ENCODE assay signal across 17 mouse cellular contexts in genomic region chr3:68477478-68477877, GRCm38 (mm10).
DNase-seq lines count a peak whose midpoint lies in the region; ATAC-seq and TF ChIP-seq lines count a peak whose summit lies in the region.
"Had no signal": no experiment of that assay in that cellular context is flagged by ENCODE, and none has a peak within 500 bp of the region (broad histone marks: within the 10 kb centered on the region; RNA-seq: fewer than 3 reads in every experiment).

No protein-coding gene starts in this region.

- no peak overlapping the region for H3K9ac ChIP-seq in hindbrain, embryonic 11.5 days (ENCODE audit: low read depth, low read length)
- H3K9ac ChIP-seq in hindbrain, postnatal 0 days (replicated peaks; ENCODE audit: low read length): no peak overlapping the region
- H3K9ac ChIP-seq: embryonic facial prominence, embryonic 15.5 days; midbrain, embryonic 12.5 days had no signal

- no peak for TF ChIP-seq CTCF in hindbrain, postnatal 0 days (IDR thresholded peaks at IDR 0.05; ENCODE audit: low read depth)

- no peak overlapping the region for H3K4me3 ChIP-seq in hindbrain, embryonic 11.5 days (ENCODE audit: low read depth, low read length)
- H3K4me3 ChIP-seq in hindbrain, postnatal 0 days (ENCODE audit: low read length): no peak overlapping the region
- no peak overlapping the region for H3K4me3 ChIP-seq in embryonic facial prominence, embryonic 10.5 days
- H3K4me3 ChIP-seq: embryonic facial prominence, embryonic 15.5 days; left cerebral cortex, adult 2 months; midbrain, embryonic 12.5 days had no signal

- H3K27ac ChIP-seq in hindbrain, embryonic 11.5 days (ENCODE audit: low read depth, low read length): no peak overlapping the region
- no peak overlapping the region for H3K27ac ChIP-seq in hindbrain, postnatal 0 days
- H3K27ac ChIP-seq in embryonic facial prominence, embryonic 10.5 days (replicated peaks): no peak overlapping the region
- H3K27ac ChIP-seq: embryonic facial prominence, embryonic 15.5 days; left cerebral cortex, adult 2 months; midbrain, embryonic 12.5 days had no signal

- no peaks in the 10 kb centered on the region for H3K4me1 ChIP-seq in hindbrain, embryonic 11.5 days (replicated peaks; ENCODE audit: control insufficient read depth, insufficient read depth, low read length)
- peaks cover 2% of the 10 kb centered on the region; the same call in 1 of the 2 replicates for H3K4me1 ChIP-seq in hindbrain, postnatal 0 days (ENCODE audit: insufficient read depth, low read length)
- peaks cover 9% of the 10 kb centered on the region for H3K4me1 ChIP-seq in embryonic facial prominence, embryonic 10.5 days
- H3K4me1 ChIP-seq: embryonic facial prominence, embryonic 15.5 days had no signal

- H3K27me3 ChIP-seq in hindbrain, embryonic 11.5 days (ENCODE audit: control insufficient read depth, insufficient read depth, low read length): no peaks in the 10 kb centered on the region
- no peaks in the 10 kb centered on the region for H3K27me3 ChIP-seq in hindbrain, postnatal 0 days (ENCODE audit: insufficient read depth, low read length)
- no peaks in the 10 kb centered on the region for H3K27me3 ChIP-seq in embryonic facial prominence, embryonic 10.5 days (replicated peaks; ENCODE audit: low read depth, poor library complexity, severe bottlenecking)
- H3K27me3 ChIP-seq: embryonic facial prominence, embryonic 15.5 days; midbrain, embryonic 12.5 days had no signal

- no peak for ATAC-seq in hindbrain, embryonic 11.5 days (ENCODE audit: low FRiP score)
- ATAC-seq in hindbrain, postnatal 0 days: no peak
- ATAC-seq: forebrain, embryonic 16.5 days; hindbrain, embryonic 16.5 days had no signal

- no peaks in the 10 kb centered on the region for H3K36me3 ChIP-seq in hindbrain, embryonic 11.5 days (ENCODE audit: control insufficient read depth, insufficient read depth, low read length)
- no peaks in the 10 kb centered on the region for H3K36me3 ChIP-seq in hindbrain, postnatal 0 days (ENCODE audit: insufficient read depth, low read length)
- H3K36me3 ChIP-seq in embryonic facial prominence, embryonic 10.5 days (replicated peaks): no peaks in the 10 kb centered on the region
- H3K36me3 ChIP-seq: embryonic facial prominence, embryonic 15.5 days; midbrain, embryonic 12.5 days had no signal

- no peak overlapping the region for H3K4me2 ChIP-seq in hindbrain, embryonic 11.5 days (replicated peaks; ENCODE audit: low read depth, low read length)
- H3K4me2 ChIP-seq in hindbrain, postnatal 0 days (ENCODE audit: low read depth, low read length): no peak overlapping the region
- H3K4me2 ChIP-seq: embryonic facial prominence, embryonic 15.5 days; midbrain, embryonic 12.5 days had no signal

- DNase-seq in hindbrain, embryonic 11.5 days (ENCODE audit: low spot score): peak; percentile 26
- no peak for DNase-seq in hindbrain, postnatal 0 days (ENCODE audit: low spot score)
- peak; percentile 82 for DNase-seq in ES-CJ7 (ENCODE audit: low read depth, low spot score)
- DNase-seq in embryo, embryonic 10.5 days (ENCODE audit: low spot score): peak; percentile 50
- DNase-seq in kidney, postnatal 25 days: peak; percentile 44 to 77
- no peak for DNase-seq in urinary bladder, postnatal 4 days (ENCODE audit: low spot score in 2 of 2)
- DNase-seq in adrenal gland, adult 2 months: no peak
- no peak for DNase-seq in embryonic facial prominence, embryonic 10.5 days (ENCODE audit: low spot score)
- DNase-seq: adrenal gland, postnatal 14 days; cerebellum, postnatal 14 days; gastrocnemius, postnatal 36 days; right cerebral cortex, postnatal 25 days had no signal

- 40% methylated on average over 2 of the region's 2 CpGs for WGBS in hindbrain, embryonic 11.5 days
- 47% methylated on average over 2 of the region's 2 CpGs for WGBS in hindbrain, postnatal 0 days
- 49% methylated on average over 2 of the region's 2 CpGs for WGBS in embryonic facial prominence, embryonic 10.5 days

- no peaks in the 10 kb centered on the region for H3K9me3 ChIP-seq in hindbrain, embryonic 11.5 days (ENCODE audit: control insufficient read depth, low read length)
- no peaks in the 10 kb centered on the region for H3K9me3 ChIP-seq in hindbrain, postnatal 0 days (ENCODE audit: low read length)
- H3K9me3 ChIP-seq in embryonic facial prominence, embryonic 10.5 days: no peaks in the 10 kb centered on the region
- H3K9me3 ChIP-seq: embryonic facial prominence, embryonic 15.5 days; midbrain, embryonic 12.5 days had no signal

Comparison
In these comparisons a context has a peak if more than half of its experiments do, and no peak if none do; other contexts are left out.
1. DNase-seq: peak in hindbrain, embryonic 11.5 days (single experiment), ES-CJ7 (single experiment), embryo, embryonic 10.5 days (single experiment) and kidney, postnatal 25 days (2 of 2); none in hindbrain, postnatal 0 days (single experiment), urinary bladder, postnatal 4 days (0 of 2), adrenal gland, adult 2 months (single experiment) and embryonic facial prominence, embryonic 10.5 days (single experiment).